Mouse (Mus musculus) testis, adult 2 months (tissue): ENCODE data around the gene Bpnt1. TPM values are rescaled to one million over a fixed set of nuclear protein-coding genes. Genes with fewer than 3 reads are reported as not detected.

ENCODE experiments used
- H3K27ac ChIP-seq: fragments of 200-500 bp; 2 replicates; pipeline ENCODE4 v1.5.1; 2012; ENCODE audit warnings: low read depth, low read length; ENCODE audit not compliant: control insufficient read depth, insufficient read depth
- H3K27me3 ChIP-seq: fragments of 200-500 bp; 2 replicates; pipeline ENCODE4 v1.6.1; 2012; ENCODE audit warnings: mild to moderate bottlenecking, low read length, moderate library complexity; ENCODE audit not compliant: control insufficient read depth, insufficient read depth
- H3K36me3 ChIP-seq: fragments of 200-500 bp; 2 replicates; pipeline ENCODE4 v1.6.1; 2012; ENCODE audit warnings: mild to moderate bottlenecking, low read length; ENCODE audit not compliant: control insufficient read depth, insufficient read depth
- H3K4me1 ChIP-seq: fragments of 200-500 bp; 2 replicates; pipeline ENCODE4 v1.6.1; 2012; ENCODE audit warnings: low read length; ENCODE audit not compliant: control insufficient read depth, insufficient read depth
- H3K4me3 ChIP-seq: fragments of 200-500 bp; 2 replicates; pipeline ENCODE4 v1.5.1; 2012; ENCODE audit warnings: low read depth, mild to moderate bottlenecking, low read length, moderate library complexity, mixed read lengths; ENCODE audit not compliant: control insufficient read depth
- CTCF ChIP-seq: fragments of 200-500 bp; IDR thresholded peaks from 2 replicates; pipeline ENCODE4 v1.5.1; 2012; ENCODE audit warnings: low read depth, mild to moderate bottlenecking, inconsistent platforms, low read length, moderate library complexity; ENCODE audit not compliant: control insufficient read depth, insufficient read depth, insufficient replicate concordance
- POLR2A ChIP-seq: fragments of 200-500 bp; IDR thresholded peaks from 2 replicates; pipeline ENCODE4 v1.6.1; 2012; ENCODE audit warnings: low read depth, mild to moderate bottlenecking, inconsistent platforms, low read length, moderate library complexity; ENCODE audit not compliant: control insufficient read depth
- polyA plus RNA-seq: library from polyadenylated mRNA; depleted of rRNA; stranded (reverse); fragments of >200 nt; gene quantifications from 2 replicates; pipeline ENCODE4 v1.2.3, GENCODE M21; 2012

Bpnt1 gene
- polyA plus RNA-seq, 1 experiment, result 24.5 TPM

DNA sequence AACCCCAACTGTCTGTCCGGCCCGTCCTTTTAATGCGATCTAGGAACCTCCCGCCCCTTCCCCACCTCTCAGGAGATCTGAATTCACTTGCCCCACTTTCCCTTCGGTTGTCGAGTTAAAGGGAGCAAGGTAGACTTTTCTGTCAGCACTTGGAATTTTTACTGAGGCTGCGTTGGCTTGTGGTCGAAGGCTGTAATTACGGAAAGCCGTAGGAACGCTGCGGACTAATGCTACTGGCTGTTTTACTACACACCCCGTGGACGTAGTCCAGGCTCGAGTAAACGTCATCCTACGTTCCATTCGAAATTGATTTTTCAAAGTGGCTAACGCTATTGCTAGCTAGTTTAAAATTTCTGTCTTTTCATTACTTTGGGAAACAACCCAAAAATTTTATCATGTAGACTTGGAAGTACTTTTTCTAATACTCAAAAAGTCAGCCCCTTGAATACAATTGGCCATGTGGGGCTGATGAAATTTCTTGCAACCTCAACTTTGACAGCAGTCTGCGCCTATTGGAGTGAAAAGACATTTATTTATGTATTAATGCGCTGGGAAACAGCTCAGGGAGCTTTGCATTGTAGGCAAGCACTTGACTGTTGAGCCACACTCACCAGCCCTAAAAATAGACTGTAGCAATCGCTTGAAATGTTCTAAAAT lies 31.7 kb downstream of the Bpnt1 start:
- H3K27ac ChIP-seq, result peak overlapping the region; percentile 89
- peaks cover 4% of the 10 kb centered on the region for H3K4me1 ChIP-seq
- TF ChIP-seq CTCF (no peak), POLR2A (no peak)
- no peaks in the 10 kb centered on the region for H3K27me3 ChIP-seq
- H3K4me3 ChIP-seq, result peak overlapping the region; percentile 98
- no peaks in the 10 kb centered on the region for H3K36me3 ChIP-seq

DNA sequence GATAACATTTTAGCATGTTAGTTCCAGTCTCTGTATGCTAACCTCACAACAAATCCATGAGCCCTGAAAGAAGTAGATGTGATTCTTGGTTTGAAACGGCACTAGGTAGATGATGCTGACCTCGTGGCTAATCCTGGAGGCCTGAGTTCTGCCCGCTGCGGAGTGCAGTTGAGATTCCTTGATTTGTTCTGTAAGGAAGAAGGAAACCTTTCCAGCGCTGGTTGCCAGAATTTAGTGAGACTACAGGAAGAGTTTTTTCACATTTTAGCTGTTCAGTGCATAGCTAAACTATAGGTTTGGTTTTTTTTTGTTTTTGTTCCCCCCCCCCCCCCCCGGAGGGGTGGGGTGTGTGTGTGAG lies 32.2 kb downstream of the Bpnt1 start:
- H3K36me3 ChIP-seq, result no peaks in the 10 kb centered on the region
- H3K27me3 ChIP-seq, result no peaks in the 10 kb centered on the region
- no peak overlapping the region for H3K4me3 ChIP-seq
- peaks cover 4% of the 10 kb centered on the region for H3K4me1 ChIP-seq
- no peak overlapping the region for H3K27ac ChIP-seq
- no peak for TF ChIP-seq POLR2A
- no peak for TF ChIP-seq CTCF

DNA sequence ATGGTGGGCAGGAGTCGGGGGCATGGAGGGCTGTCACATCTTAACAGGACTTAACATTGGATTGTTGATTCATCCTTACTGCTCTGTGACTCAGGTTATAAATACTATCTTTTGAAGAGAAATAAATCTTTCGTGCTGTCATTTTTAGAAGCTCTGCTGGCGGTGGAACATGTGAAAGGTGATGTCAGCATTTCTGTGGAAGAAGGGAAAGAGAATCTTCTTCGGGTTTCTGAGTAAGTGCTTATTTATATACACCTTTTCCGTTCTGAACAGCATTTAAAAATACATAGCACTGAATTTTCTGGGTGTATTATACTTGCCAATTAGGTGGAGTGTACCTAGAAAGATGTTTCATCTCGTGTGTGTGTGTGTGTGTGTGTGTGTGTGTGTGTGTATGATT lies 35.4 kb downstream of the Bpnt1 start:
- Histone ChIP-seq H3K4me3 (no peak overlapping the region), H3K27ac (no peak overlapping the region), H3K4me1 (peaks cover 4% of the 10 kb centered on the region), H3K36me3 (no peaks in the 10 kb centered on the region; the same call in 1 of the 2 replicates), H3K27me3 (no peaks in the 10 kb centered on the region)
- TF ChIP-seq POLR2A (no peak), CTCF (no peak)

DNA sequence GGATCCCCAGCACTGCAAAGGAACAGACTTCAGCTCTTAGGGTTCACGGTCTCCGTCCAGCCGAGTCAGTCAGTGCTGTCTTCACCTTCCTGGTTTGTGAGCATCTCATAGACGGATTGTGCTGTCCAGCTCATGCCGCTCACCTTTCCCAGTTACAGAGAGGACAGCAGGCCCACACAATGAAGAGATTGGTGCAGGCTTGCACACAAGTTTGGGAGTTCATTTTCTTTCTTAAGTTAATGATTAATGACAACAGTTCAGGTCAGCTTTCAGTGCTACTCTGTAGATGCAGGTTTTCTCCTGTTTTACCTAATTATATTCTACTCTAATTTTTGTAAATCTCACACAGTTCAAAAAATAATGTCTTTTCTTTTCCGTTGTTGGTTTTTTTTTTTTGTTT lies 38.0 kb downstream of the Bpnt1 start:
- no peaks in the 10 kb centered on the region for H3K27me3 ChIP-seq
- no peaks in the 10 kb centered on the region; the same call in 1 of the 2 replicates for H3K36me3 ChIP-seq
- H3K27ac ChIP-seq, result no peak overlapping the region
- H3K4me1 ChIP-seq, result no peaks in the 10 kb centered on the region
- H3K4me3 ChIP-seq, result no peak overlapping the region
- TF ChIP-seq CTCF (no peak), POLR2A (no peak)

DNA sequence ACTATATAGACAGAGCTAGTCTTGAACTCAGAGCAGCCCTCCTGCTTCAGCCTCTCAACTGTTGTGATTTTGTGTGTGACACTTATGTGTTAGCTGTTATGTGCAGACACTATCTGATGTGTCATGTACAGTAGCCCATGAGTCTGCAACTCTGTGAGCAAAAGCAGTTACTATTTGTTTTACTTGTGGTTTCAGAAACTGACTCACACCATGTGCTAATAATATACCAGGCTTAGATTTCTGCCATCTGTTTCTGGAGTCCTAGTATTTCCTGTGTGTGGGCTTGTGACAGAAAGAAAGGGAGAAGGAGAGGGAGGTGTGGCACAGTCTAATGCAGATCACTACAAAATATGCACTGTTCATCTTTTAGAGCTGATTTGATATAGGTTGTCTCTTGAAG lies 44.4 kb downstream of the Bpnt1 start:
- no peak for TF ChIP-seq CTCF
- no peak for TF ChIP-seq POLR2A
- Histone ChIP-seq H3K4me1 (no peaks in the 10 kb centered on the region), H3K27me3 (no peaks in the 10 kb centered on the region), H3K4me3 (no peak overlapping the region), H3K36me3 (peaks cover 2% of the 10 kb centered on the region), H3K27ac (no peak overlapping the region)

DNA sequence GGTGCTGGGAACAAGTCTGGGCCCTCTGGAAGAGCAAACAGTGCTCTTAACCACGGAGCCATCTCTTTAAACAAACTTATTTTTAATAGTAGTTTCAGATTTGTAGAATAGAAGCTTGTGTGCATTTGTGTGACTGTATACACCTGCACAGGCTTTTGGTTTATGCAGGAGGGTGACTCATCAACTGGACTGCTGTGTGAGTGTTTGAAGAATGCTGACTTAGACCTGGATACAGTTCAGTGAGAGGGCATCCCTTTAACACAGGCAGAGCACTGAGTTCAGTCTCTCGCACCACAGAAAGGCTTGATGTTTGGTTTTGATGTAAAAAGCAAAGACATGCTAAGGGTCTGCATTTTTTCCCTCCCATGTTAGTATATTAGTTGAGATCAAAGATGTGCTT lies 45.5 kb downstream of the Bpnt1 start:
- TF ChIP-seq POLR2A (no peak), CTCF (no peak)
- H3K36me3 ChIP-seq, result peaks cover 2% of the 10 kb centered on the region
- H3K4me1 ChIP-seq, result no peaks in the 10 kb centered on the region

DNA sequence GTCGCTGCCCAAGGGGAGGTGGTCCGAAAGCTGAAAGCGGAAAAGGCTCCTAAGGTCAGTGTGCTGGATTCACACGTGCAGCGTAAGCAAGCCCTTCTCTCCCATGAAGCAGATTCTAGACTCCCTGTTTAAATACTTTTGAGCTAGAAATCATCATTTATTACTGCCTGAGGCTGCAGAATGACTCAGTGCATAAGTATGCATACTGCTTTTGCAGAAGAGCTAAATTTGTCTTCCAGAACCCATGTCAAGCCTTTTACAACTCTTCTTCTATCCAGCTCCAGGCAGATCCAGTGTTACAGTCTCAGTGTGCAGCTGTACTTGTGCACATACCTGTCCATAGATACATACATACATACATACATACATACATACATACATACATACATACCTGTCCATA lies 69.7 kb downstream of the Bpnt1 start:
- H3K4me1 ChIP-seq, result no peaks in the 10 kb centered on the region
- TF ChIP-seq CTCF, result no peak
- no peak for TF ChIP-seq POLR2A
- no peaks in the 10 kb centered on the region for H3K27me3 ChIP-seq
- H3K36me3 ChIP-seq, result peaks cover 1% of the 10 kb centered on the region; the same call in 1 of the 2 replicates
- H3K27ac ChIP-seq, result no peak overlapping the region
- H3K4me3 ChIP-seq, result no peak overlapping the region

More for the DNA sequence above, 45.5 kb downstream of the Bpnt1 start:
- Histone ChIP-seq H3K27ac (no peak overlapping the region), H3K27me3 (no peaks in the 10 kb centered on the region), H3K4me3 (no peak overlapping the region)
